Mouse (Mus musculus): ENCODE measurements around the gene Arvcf. TPM values are rescaled to one million over a fixed set of nuclear protein-coding genes. Genes with fewer than 3 reads are reported as not detected.

Gene Arvcf
- polyA plus RNA-seq, 1 experiment, result 13.7 TPM

DNA sequence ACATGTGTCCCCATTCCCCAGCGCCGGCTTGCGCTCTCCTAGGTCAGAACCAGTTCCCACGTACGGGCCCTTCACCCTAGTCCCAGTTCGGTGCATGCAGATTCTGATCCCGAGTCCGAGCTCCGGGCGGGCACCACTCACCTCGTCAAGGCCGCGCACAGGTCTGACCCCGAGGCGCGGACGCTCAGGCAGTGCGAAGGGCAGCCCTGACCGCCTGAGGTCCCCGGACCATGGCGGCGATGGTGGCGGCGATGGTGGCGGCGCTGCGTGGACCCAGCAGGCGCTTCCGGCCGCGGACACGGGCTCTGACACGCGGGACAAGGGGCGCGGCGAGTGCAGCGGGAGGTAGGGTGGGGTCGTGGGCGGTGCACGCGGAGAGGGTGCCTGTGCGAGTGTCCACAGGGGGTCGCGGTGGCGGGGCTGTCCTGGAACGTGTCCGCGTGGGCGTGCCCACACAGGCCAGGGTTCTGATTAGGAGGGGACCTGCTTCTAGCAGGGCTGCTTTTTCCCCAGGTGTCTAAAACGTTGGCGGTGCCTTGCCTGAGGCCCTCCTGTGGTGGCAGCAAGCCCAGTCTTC, 78.3 kb downstream of the Arvcf start, which contains the start of gene Txnrd2:
Gene Txnrd2 (plus strand): TSS at position 170 of the 577 bp plus-strand sequence.
- WGBS, result under 1% methylated on average over 52 of the region's 52 CpGs
- H3K4me1 ChIP-seq (ENCODE audit: control insufficient read depth, insufficient read depth, low read length), result peaks cover 1% of the 10 kb centered on the region; the same call in 1 of the 2 replicates
- peak within 1 kb of the TSS; percentile 87 for H3K4me3 ChIP-seq (replicated peaks; ENCODE audit: control insufficient read depth, low read depth, low read length)
- TF ChIP-seq POLR2A (IDR thresholded peaks at IDR 0.05; ENCODE audit: borderline replicate concordance, control insufficient read depth, low read depth, low read length) (peak; percentile 68; the same call in 1 of the 2 replicates), CTCF (IDR thresholded peaks at IDR 0.05; ENCODE audit: control insufficient read depth, insufficient read depth, low read length) (peak; percentile 41; the same call in 1 of the 2 replicates)
- H3K27ac ChIP-seq (ENCODE audit: control insufficient read depth, insufficient read depth, low read depth, low read length, poor library complexity), result peak within 1 kb of the TSS; percentile 82

DNA sequence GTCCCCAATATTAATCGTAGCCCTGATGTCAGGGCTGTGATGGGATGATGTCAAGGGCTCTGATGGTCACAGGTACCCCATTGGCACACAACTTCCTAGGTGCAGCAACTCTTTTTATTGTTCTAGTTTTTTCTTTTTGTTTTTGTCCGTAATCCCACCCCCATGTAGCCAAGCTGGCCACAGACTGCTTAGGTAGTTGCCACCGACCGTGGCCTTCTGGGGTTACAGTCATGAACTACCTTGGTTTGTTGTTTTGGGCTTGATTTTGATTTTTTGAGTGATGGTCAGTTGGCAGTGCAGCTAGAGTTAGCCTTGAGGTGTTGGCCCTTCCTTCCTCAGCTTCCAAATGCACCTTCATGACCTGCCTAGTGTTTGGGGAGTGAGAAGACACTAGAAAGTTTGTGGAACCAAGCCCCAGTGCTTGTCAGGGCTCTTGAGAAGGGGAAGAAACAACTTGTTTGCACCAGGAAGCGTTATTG, 78.9 kb downstream of the Arvcf start, which contains the start of gene Comt:
Gene Comt (minus strand): TSS at position 51 of the 479 bp plus-strand sequence.
- 32% methylated on average over 5 of the region's 5 CpGs for WGBS
- H3K4me1 ChIP-seq (ENCODE audit: control insufficient read depth, insufficient read depth, low read length), result peaks cover 1% of the 10 kb centered on the region; the same call in 1 of the 2 replicates
- peak within 1 kb of the TSS; percentile 82 for H3K27ac ChIP-seq (ENCODE audit: control insufficient read depth, insufficient read depth, low read depth, low read length, poor library complexity)
- peak within 1 kb of the TSS; percentile 87 for H3K4me3 ChIP-seq (replicated peaks; ENCODE audit: control insufficient read depth, low read depth, low read length)
- TF ChIP-seq POLR2A (IDR thresholded peaks at IDR 0.05; ENCODE audit: borderline replicate concordance, control insufficient read depth, low read depth, low read length) (no peak), CTCF (IDR thresholded peaks at IDR 0.05; ENCODE audit: control insufficient read depth, insufficient read depth, low read length) (no peak)

DNA sequence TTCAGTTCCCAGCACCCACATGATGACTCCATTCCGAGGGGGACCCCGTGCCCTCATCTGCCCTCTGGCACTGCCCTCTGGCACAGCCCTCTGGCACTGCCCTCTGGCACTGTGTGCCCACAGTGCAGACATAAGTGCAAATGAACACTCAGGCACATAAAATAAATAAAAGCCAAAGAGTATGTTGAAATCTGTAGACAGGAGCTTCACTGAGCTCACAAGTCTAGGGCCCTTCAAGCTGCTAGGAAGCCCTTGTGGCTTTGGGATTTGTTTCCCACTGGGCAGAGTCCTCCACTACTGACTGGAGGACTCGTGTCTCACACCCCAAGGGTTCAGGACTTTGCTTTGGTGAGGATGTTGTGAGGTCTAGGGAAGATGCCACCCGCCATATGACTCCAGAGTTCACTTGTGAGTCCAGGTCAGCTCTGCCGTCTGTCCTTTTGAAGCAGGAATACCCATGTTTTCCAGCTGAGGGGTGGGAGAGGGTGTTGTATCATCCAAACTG, 80.1 kb downstream of the Arvcf start:
- WGBS, result 73% methylated on average over 5 of the region's 5 CpGs
- Histone ChIP-seq H3K4me1 (ENCODE audit: control insufficient read depth, insufficient read depth, low read length) (peaks cover 1% of the 10 kb centered on the region; the same call in 1 of the 2 replicates), H3K27ac (ENCODE audit: control insufficient read depth, insufficient read depth, low read depth, low read length, poor library complexity) (peak overlapping the region; percentile 77), H3K4me3 (replicated peaks; ENCODE audit: control insufficient read depth, low read depth, low read length) (peak overlapping the region; percentile 29)
- TF ChIP-seq POLR2A (IDR thresholded peaks at IDR 0.05; ENCODE audit: borderline replicate concordance, control insufficient read depth, low read depth, low read length) (no peak), CTCF (IDR thresholded peaks at IDR 0.05; ENCODE audit: control insufficient read depth, insufficient read depth, low read length) (no peak)

DNA sequence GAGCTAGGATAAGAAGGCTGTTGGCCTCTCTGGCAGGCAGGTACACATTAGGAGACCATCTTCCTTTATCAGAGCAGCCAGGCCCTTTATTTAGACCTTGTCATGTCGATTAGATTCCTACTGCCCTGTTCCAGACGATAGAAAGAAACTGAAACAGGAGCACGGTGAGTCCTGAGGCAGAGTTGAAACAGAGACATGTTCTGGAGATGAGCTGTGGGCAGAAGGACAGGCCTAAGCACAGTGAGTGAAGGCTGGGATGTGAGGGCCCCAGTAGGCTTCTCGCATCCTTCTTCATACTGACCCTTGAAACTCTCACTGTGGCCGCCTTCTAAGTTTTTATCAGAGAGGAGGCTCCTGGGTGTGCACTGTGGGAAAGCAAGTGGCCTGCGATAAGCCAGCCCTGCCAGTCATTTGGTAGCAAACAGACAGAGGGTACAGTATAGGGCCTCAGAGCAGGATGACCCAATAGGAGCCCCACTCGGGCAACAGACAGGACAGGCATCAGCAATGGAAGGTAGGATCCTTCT, 80.6 kb downstream of the Arvcf start:
- TF ChIP-seq POLR2A (IDR thresholded peaks at IDR 0.05; ENCODE audit: borderline replicate concordance, control insufficient read depth, low read depth, low read length) (peak; percentile 52; the same call in 1 of the 2 replicates), CTCF (IDR thresholded peaks at IDR 0.05; ENCODE audit: control insufficient read depth, insufficient read depth, low read length) (no peak)
- peak overlapping the region; percentile 77 for H3K27ac ChIP-seq (ENCODE audit: control insufficient read depth, insufficient read depth, low read depth, low read length, poor library complexity)
- WGBS, result 67% methylated on average over 7 of the region's 7 CpGs
- peak overlapping the region; percentile 64 for H3K4me3 ChIP-seq (replicated peaks; ENCODE audit: control insufficient read depth, low read depth, low read length)
- peaks cover 1% of the 10 kb centered on the region; the same call in 1 of the 2 replicates for H3K4me1 ChIP-seq (ENCODE audit: control insufficient read depth, insufficient read depth, low read length)

DNA sequence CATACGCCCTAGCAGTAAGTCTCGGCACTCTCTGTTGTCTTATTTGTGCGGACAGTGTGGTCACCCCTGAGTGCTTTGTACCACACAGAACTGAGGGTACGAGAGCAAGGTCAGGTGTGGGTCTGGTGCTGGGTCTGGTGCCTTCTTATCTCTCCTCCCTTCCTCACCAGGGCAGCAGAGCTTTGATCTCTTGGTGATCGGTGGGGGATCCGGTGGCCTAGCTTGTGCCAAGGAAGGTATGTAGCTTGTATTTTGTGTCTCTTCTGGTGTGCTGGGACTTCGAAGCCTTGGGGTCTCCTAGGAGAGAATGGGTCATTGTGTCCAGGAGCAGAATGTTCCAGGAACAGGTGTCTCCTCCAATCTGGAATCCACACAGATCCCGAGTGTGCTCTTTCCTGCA, 81.7 kb downstream of the Arvcf start:
- peak overlapping the region; percentile 72 for H3K27ac ChIP-seq (ENCODE audit: control insufficient read depth, insufficient read depth, low read depth, low read length, poor library complexity)
- H3K4me3 ChIP-seq (replicated peaks; ENCODE audit: control insufficient read depth, low read depth, low read length), result peak overlapping the region; percentile 78
- H3K4me1 ChIP-seq (ENCODE audit: control insufficient read depth, insufficient read depth, low read length), result peaks cover 1% of the 10 kb centered on the region; the same call in 1 of the 2 replicates
- no peak for TF ChIP-seq POLR2A (IDR thresholded peaks at IDR 0.05; ENCODE audit: borderline replicate concordance, control insufficient read depth, low read depth, low read length)
- no peak for TF ChIP-seq CTCF (IDR thresholded peaks at IDR 0.05; ENCODE audit: control insufficient read depth, insufficient read depth, low read length)
- WGBS, result 63% methylated on average over 8 of the region's 8 CpGs

DNA sequence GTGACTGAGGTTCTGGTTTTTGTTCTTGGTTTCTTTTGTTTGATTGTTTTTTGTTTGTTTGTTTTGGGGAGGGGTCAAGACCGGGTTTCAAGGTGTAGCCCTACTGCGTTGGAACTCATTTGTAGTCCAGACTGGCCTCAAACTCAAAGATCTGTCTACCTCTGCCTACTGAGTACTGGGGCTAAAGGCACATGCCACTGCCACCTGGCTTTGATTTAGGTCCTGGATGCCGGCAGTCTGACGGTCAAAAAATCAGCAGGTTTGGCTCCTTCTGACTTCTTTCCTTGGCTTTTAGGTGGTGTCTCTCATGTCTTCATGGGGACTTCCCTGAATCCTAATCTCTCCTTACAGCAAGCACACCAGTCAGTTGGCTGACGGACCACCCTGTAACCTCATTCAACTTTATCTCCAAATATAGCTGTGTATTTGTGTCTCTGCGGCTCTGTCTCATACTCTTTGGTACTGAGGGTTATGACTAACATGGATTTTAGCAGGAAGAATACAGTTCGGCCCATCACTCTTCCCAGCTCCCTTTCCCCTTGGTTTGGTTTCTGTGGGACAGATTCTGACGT, 82.7 kb downstream of the Arvcf start:
- H3K27ac ChIP-seq (ENCODE audit: control insufficient read depth, insufficient read depth, low read depth, low read length, poor library complexity), result peak overlapping the region; percentile 59
- H3K4me3 ChIP-seq (replicated peaks; ENCODE audit: control insufficient read depth, low read depth, low read length), result peak overlapping the region; percentile 66
- peaks cover 1% of the 10 kb centered on the region; the same call in 1 of the 2 replicates for H3K4me1 ChIP-seq (ENCODE audit: control insufficient read depth, insufficient read depth, low read length)
- 71% methylated on average over 8 of the region's 8 CpGs for WGBS
- TF ChIP-seq POLR2A (IDR thresholded peaks at IDR 0.05; ENCODE audit: borderline replicate concordance, control insufficient read depth, low read depth, low read length) (no peak), CTCF (IDR thresholded peaks at IDR 0.05; ENCODE audit: control insufficient read depth, insufficient read depth, low read length) (no peak)

DNA sequence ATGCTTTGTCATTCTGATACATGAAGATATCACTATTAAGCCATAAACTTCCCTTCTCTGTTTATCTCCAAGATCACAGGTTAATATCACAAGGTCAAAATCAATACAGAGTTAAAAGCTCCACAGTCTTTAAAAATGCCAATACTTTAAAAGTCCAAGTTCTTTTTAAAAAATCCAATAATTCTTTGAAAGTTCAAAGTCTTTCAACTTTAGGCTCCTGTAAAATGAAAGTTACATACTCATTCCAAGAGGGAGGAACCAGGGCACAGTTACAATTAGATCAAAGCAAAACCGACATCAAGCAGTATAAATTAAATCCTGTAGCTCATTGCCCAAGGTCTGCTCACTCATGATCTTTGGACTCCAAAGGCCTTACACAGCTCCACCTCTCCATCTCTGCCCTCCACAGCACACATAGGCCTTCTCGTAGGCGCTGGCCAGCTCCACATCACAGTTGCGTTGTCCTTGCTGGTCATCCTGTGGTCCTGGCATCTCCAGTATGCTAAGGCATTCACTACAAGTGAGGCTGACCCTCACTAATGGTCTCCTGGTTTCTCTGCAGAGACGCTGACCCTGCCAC, 85.4 kb downstream of the Arvcf start:
- no peaks in the 10 kb centered on the region for H3K4me1 ChIP-seq (ENCODE audit: control insufficient read depth, insufficient read depth, low read length)
- WGBS, result 95% methylated on average over 5 of the region's 5 CpGs
- H3K4me3 ChIP-seq (replicated peaks; ENCODE audit: control insufficient read depth, low read depth, low read length), result no peak overlapping the region
- no peak for TF ChIP-seq CTCF (IDR thresholded peaks at IDR 0.05; ENCODE audit: control insufficient read depth, insufficient read depth, low read length)
- no peak for TF ChIP-seq POLR2A (IDR thresholded peaks at IDR 0.05; ENCODE audit: borderline replicate concordance, control insufficient read depth, low read depth, low read length)
- no peak overlapping the region for H3K27ac ChIP-seq (ENCODE audit: control insufficient read depth, insufficient read depth, low read depth, low read length, poor library complexity)
